Mouse (Mus musculus) hindbrain, postnatal 0 days (tissue): ENCODE results near the gene Tube1. TPM values are rescaled to one million over a fixed set of nuclear protein-coding genes. Genes with fewer than 3 reads are reported as not detected.
A peak's percentile ranks its signal among the peaks of the same experiment; 100 is the strongest.

ENCODE experiments used
- ATAC-seq: fragments of 200-750 bp; cut with Nextera tagmentation; 2 replicates; pipeline ENCODE4 v1.8.0; 2017; ENCODE audit warnings: mild to moderate bottlenecking, moderate TSS enrichment, moderate library complexity
- DNase-seq: peaks from one replicate; pipeline ENCODE4 v3.0.0-alpha.2; 2015; ENCODE audit warnings: low spot score
- H3K27ac ChIP-seq: fragments of 300-500 bp; sonication (generic); 2 replicates; pipeline ENCODE4 v1.5.1; 2014; ENCODE audit warnings: mild to moderate bottlenecking
- H3K27me3 ChIP-seq: fragments of 300-500 bp; sonication (generic); 2 replicates; pipeline ENCODE4 v1.6.1; 2014; ENCODE audit warnings: low read length, mixed read lengths; ENCODE audit not compliant: insufficient read depth
- H3K36me3 ChIP-seq: fragments of 300-500 bp; sonication (generic); 2 replicates; pipeline ENCODE4 v1.6.1; 2014; ENCODE audit warnings: low read length, mixed read lengths; ENCODE audit not compliant: insufficient read depth
- H3K4me1 ChIP-seq: fragments of 300-500 bp; sonication (generic); 2 replicates; pipeline ENCODE4 v1.6.1; 2014; ENCODE audit warnings: antibody characterized with exemption, low read length, mixed read lengths; ENCODE audit not compliant: insufficient read depth
- H3K4me2 ChIP-seq: fragments of 300-500 bp; sonication (generic); 2 replicates; pipeline ENCODE4 v1.6.1; 2014; ENCODE audit warnings: low read depth, mild to moderate bottlenecking, low read length, moderate library complexity, mixed read lengths
- H3K4me3 ChIP-seq: fragments of 300-500 bp; sonication (generic); 2 replicates; pipeline ENCODE4 v1.5.1; 2014; ENCODE audit warnings: low read length
- H3K9ac ChIP-seq: fragments of 300-500 bp; sonication (generic); replicated peaks from 2 replicates; pipeline ENCODE4 v1.6.1; 2014; ENCODE audit warnings: mild to moderate bottlenecking, low read length, moderate library complexity, mixed read lengths
- H3K9me3 ChIP-seq: fragments of 300-500 bp; sonication (generic); 2 replicates; pipeline ENCODE4 v1.6.1; 2016; ENCODE audit warnings: low read length, mixed read lengths
- CTCF ChIP-seq: IDR thresholded peaks from 2 replicates; pipeline ENCODE4 v1.5.1; 2016; ENCODE audit warnings: antibody characterized with exemption, control low read depth, low read depth
- WGBS: fragments of 180-500 bp; shearing (Covaris S2); extraction: QIAGEN DNeasy Blood & Tissue Kit; methylation state at CpG from one replicate; pipeline ENCODE4 v1.1.7; 2014; 5-methylcytosine and 5-hydroxymethylcytosine counted together
- polyA plus RNA-seq: library from polyadenylated mRNA; unstranded; fragments of >200 nt; fragmentation: Nextera tagmentation; extraction: Ambion mirVana; gene quantifications from 2 replicates; pipeline ENCODE4 v1.2.1, GENCODE M21; 2015
- total RNA-seq: library from RNA; depleted of rRNA; stranded (reverse); fragments of >200 nt; gene quantifications from 2 replicates; pipeline ENCODE4 v1.2.3, GENCODE M21; 2014

Gene Tube1
- total and polyA plus RNA-seq, 2 experiments from 2014 or later, result 3.3 to 3.6 TPM

- Histone ChIP-seq H3K27ac (no peak overlapping the region), H3K4me2 (no peak overlapping the region)
Measured at GRCm38 (mm10) chr10:39108837-39109488, 24.8 kb upstream of the Tube1 start.

GRCm38 (mm10) chr10:39109489-39109874, 24.3 kb upstream of the Tube1 start:
- H3K4me2 ChIP-seq, result no peak overlapping the region
- no peak for ATAC-seq
- no peaks in the 10 kb centered on the region for H3K4me1 ChIP-seq

More at GRCm38 (mm10) chr10:39108837-39109488, 24.8 kb upstream of the Tube1 start:
- no peaks in the 10 kb centered on the region for H3K9me3 ChIP-seq
- ATAC-seq (no peak), DNase-seq (no peak)
- WGBS, result 59% methylated on average over 10 of the region's 10 CpGs
- H3K27me3 ChIP-seq, result no peaks in the 10 kb centered on the region
- no peak overlapping the region for H3K4me3 ChIP-seq
- H3K9ac ChIP-seq, result no peak overlapping the region
- TF ChIP-seq CTCF, result no peak
- no peaks in the 10 kb centered on the region for H3K36me3 ChIP-seq
- no peaks in the 10 kb centered on the region for H3K4me1 ChIP-seq

GRCm38 (mm10) chr10:39121412-39121811, 12.4 kb upstream of the Tube1 start:
- no peaks in the 10 kb centered on the region for H3K9me3 ChIP-seq
- DNase-seq (peak; percentile 64), ATAC-seq (no peak; the same call in 1 of the 2 replicates)
- no peak overlapping the region for H3K9ac ChIP-seq
- H3K36me3 ChIP-seq, result no peaks in the 10 kb centered on the region
- H3K4me2 ChIP-seq, result no peak overlapping the region
- H3K27ac ChIP-seq, result no peak overlapping the region
- H3K4me3 ChIP-seq, result no peak overlapping the region
- H3K4me1 ChIP-seq, result no peaks in the 10 kb centered on the region
- TF ChIP-seq CTCF, result peak; percentile 66
- WGBS, result 27% methylated on average over 4 of the region's 4 CpGs
- H3K27me3 ChIP-seq, result no peaks in the 10 kb centered on the region

More at GRCm38 (mm10) chr10:39109489-39109874, 24.3 kb upstream of the Tube1 start:
- no peak overlapping the region for H3K27ac ChIP-seq
- no peak overlapping the region for H3K4me3 ChIP-seq
- DNase-seq, result peak; percentile 40
- H3K36me3 ChIP-seq, result no peaks in the 10 kb centered on the region
- H3K9ac ChIP-seq, result no peak overlapping the region
- WGBS, result 48% methylated on average over 4 of the region's 4 CpGs
- no peaks in the 10 kb centered on the region for H3K27me3 ChIP-seq
- TF ChIP-seq CTCF, result no peak
- H3K9me3 ChIP-seq, result no peaks in the 10 kb centered on the region

- Histone ChIP-seq H3K9me3 (no peaks in the 10 kb centered on the region), H3K27me3 (no peaks in the 10 kb centered on the region), H3K4me3 (no peak overlapping the region), H3K9ac (no peak overlapping the region), H3K4me2 (no peak overlapping the region), H3K36me3 (peaks cover 8% of the 10 kb centered on the region; the same call in 1 of the 2 replicates), H3K4me1 (no peaks in the 10 kb centered on the region), H3K27ac (no peak overlapping the region)
- TF ChIP-seq CTCF, result no peak
- ATAC-seq, result no peak
- WGBS, result 91% methylated on average over 3 of the region's 3 CpGs
- DNase-seq, result no peak
Measured at GRCm38 (mm10) chr10:39137766-39138165, 4.0 kb downstream of the Tube1 start.

GRCm38 (mm10) chr10:39138761-39139160, 5.0 kb downstream of the Tube1 start:
- 86% methylated on average over 6 of the region's 6 CpGs for WGBS
- no peak overlapping the region for H3K4me3 ChIP-seq
- H3K4me1 ChIP-seq, result no peaks in the 10 kb centered on the region
- ATAC-seq, result no peak
- no peak for DNase-seq
- H3K9me3 ChIP-seq, result no peaks in the 10 kb centered on the region
- no peak overlapping the region for H3K9ac ChIP-seq
- no peak for TF ChIP-seq CTCF
- no peaks in the 10 kb centered on the region for H3K27me3 ChIP-seq
- no peak overlapping the region for H3K4me2 ChIP-seq
- H3K36me3 ChIP-seq, result peaks cover 8% of the 10 kb centered on the region; the same call in 1 of the 2 replicates
- no peak overlapping the region for H3K27ac ChIP-seq

- DNase-seq (no peak), ATAC-seq (no peak)
- 47% methylated on average over 14 of the region's 14 CpGs for WGBS
- Histone ChIP-seq H3K4me2 (no peak overlapping the region), H3K36me3 (peaks cover 8% of the 10 kb centered on the region; the same call in 1 of the 2 replicates), H3K4me1 (no peaks in the 10 kb centered on the region), H3K9me3 (no peaks in the 10 kb centered on the region), H3K9ac (no peak overlapping the region), H3K27me3 (no peaks in the 10 kb centered on the region), H3K4me3 (no peak overlapping the region), H3K27ac (no peak overlapping the region)
- no peak for TF ChIP-seq CTCF
Measured at GRCm38 (mm10) chr10:39140843-39141242, 7.1 kb downstream of the Tube1 start.

- no peak for TF ChIP-seq CTCF
- no peak overlapping the region for H3K9ac ChIP-seq
- no peak for ATAC-seq
- no peak overlapping the region for H3K27ac ChIP-seq
- no peak overlapping the region for H3K4me2 ChIP-seq
- H3K4me3 ChIP-seq, result no peak overlapping the region
- peaks cover 8% of the 10 kb centered on the region; the same call in 1 of the 2 replicates for H3K36me3 ChIP-seq
- WGBS, result 94% methylated on average over 2 of the region's 2 CpGs
- no peak for DNase-seq
- no peaks in the 10 kb centered on the region for H3K27me3 ChIP-seq
- no peaks in the 10 kb centered on the region for H3K4me1 ChIP-seq
- H3K9me3 ChIP-seq, result no peaks in the 10 kb centered on the region
Measured at GRCm38 (mm10) chr10:39141401-39141800, 7.6 kb downstream of the Tube1 start.
